Mouse (Mus musculus) liver, postnatal 0 days (tissue): Measurements from ENCODE around the gene AC109138.7. TPM values are rescaled to one million over a fixed set of nuclear protein-coding genes. Genes with fewer than 3 reads are reported as not detected.

Source experiments
- ATAC-seq: fragments of 200-750 bp; cut with Nextera tagmentation; 2 replicates; pipeline ENCODE4 v1.8.0; 2017; ENCODE audit warnings: mild to moderate bottlenecking, moderate library complexity
- DNase-seq: peaks from one replicate; pipeline ENCODE4 v3.0.0-alpha.2; 2016
- H3K27ac ChIP-seq: fragments of 300-500 bp; sonication (generic); 2 replicates; pipeline ENCODE4 v1.5.1; 2014; ENCODE audit warnings: antibody characterized with exemption, moderate library complexity, mild to moderate bottlenecking, low read depth
- H3K27me3 ChIP-seq: fragments of 300-500 bp; sonication (generic); 2 replicates; pipeline ENCODE4 v1.6.1; 2014; ENCODE audit warnings: low read length, control low read depth, mixed read lengths; ENCODE audit not compliant: insufficient read depth
- H3K36me3 ChIP-seq: fragments of 300-500 bp; sonication (generic); replicated peaks from 2 replicates; pipeline ENCODE4 v1.6.1; 2014; ENCODE audit warnings: mild to moderate bottlenecking, control low read depth, low read length, moderate library complexity, mixed read lengths; ENCODE audit not compliant: insufficient read depth
- H3K4me1 ChIP-seq: fragments of 300-500 bp; sonication (generic); 2 replicates; pipeline ENCODE4 v1.6.1; 2014; ENCODE audit warnings: antibody characterized with exemption, mild to moderate bottlenecking, control low read depth; ENCODE audit not compliant: insufficient read depth
- H3K4me2 ChIP-seq: fragments of 300-500 bp; sonication (generic); 2 replicates; pipeline ENCODE4 v1.6.1; 2014; ENCODE audit warnings: low read depth, mild to moderate bottlenecking, low read length, moderate library complexity, mixed read lengths
- H3K4me3 ChIP-seq: fragments of 300-500 bp; sonication (generic); 2 replicates; pipeline ENCODE4 v1.5.1; 2014; ENCODE audit warnings: low read depth, low read length
- H3K9ac ChIP-seq: fragments of 300-500 bp; sonication (generic); replicated peaks from 2 replicates; pipeline ENCODE4 v1.6.1; 2014; ENCODE audit warnings: mild to moderate bottlenecking, moderate library complexity
- H3K9me3 ChIP-seq: fragments of 300-500 bp; sonication (generic); 2 replicates; pipeline ENCODE4 v1.6.1; 2016; ENCODE audit warnings: mild to moderate bottlenecking, control low read depth, low read length, mixed read lengths
- CTCF ChIP-seq: sonication (generic); IDR thresholded peaks from 2 replicates; pipeline ENCODE4 v1.5.1; 2016; ENCODE audit warnings: antibody characterized with exemption, low read depth
- EP300 ChIP-seq: IDR thresholded peaks from 2 replicates; pipeline ENCODE4 v1.6.1; 2016; ENCODE audit warnings: antibody characterized with exemption, low read depth, mild to moderate bottlenecking
- WGBS: fragments of 180-500 bp; shearing (Covaris S2); extraction: QIAGEN DNeasy Blood & Tissue Kit; methylation state at CpG from one replicate; pipeline ENCODE4 v1.1.7; 2014; ENCODE audit not compliant: insufficient replicate concordance; 5-methylcytosine and 5-hydroxymethylcytosine counted together
- polyA plus RNA-seq: library from polyadenylated mRNA; unstranded; fragments of >200 nt; fragmentation: Nextera tagmentation; extraction: Ambion mirVana; gene quantifications from 2 replicates; pipeline ENCODE4 v1.2.1, GENCODE M21; 2015

The AC109138.7 gene
- polyA plus RNA-seq, 1 experiment from 2014 or later: not detected

DNA sequence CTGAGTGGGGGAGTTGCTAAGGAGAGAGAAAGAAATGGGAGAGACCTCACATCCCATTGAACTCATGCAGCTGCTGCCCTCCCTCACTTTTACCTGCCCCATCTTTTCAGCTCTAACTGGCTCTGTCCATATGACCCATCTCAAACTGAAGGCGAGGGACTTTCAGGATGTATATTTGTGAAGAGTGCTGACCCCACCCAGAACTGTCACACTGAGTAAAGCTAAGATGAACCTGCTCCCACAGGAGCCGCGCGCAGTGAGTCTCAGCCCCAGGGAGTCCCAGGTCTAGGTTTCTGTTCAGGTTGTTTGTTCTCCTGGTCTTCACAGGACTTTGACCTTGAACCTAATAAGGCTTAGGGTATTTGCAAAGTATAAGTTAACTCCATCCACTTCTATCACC is 14.7 kb downstream of the AC109138.7 start:
- Histone ChIP-seq H3K36me3 (no peaks in the 10 kb centered on the region), H3K4me2 (no peak overlapping the region), H3K4me1 (peaks cover 35% of the 10 kb centered on the region), H3K27ac (no peak overlapping the region), H3K27me3 (no peaks in the 10 kb centered on the region), H3K9ac (no peak overlapping the region), H3K9me3 (no peaks in the 10 kb centered on the region), H3K4me3 (no peak overlapping the region)
- TF ChIP-seq CTCF (no peak), EP300 (no peak)
- ATAC-seq (no peak), DNase-seq (no peak)
- WGBS: 75% methylated on average over 4 of the region's 4 CpGs

DNA sequence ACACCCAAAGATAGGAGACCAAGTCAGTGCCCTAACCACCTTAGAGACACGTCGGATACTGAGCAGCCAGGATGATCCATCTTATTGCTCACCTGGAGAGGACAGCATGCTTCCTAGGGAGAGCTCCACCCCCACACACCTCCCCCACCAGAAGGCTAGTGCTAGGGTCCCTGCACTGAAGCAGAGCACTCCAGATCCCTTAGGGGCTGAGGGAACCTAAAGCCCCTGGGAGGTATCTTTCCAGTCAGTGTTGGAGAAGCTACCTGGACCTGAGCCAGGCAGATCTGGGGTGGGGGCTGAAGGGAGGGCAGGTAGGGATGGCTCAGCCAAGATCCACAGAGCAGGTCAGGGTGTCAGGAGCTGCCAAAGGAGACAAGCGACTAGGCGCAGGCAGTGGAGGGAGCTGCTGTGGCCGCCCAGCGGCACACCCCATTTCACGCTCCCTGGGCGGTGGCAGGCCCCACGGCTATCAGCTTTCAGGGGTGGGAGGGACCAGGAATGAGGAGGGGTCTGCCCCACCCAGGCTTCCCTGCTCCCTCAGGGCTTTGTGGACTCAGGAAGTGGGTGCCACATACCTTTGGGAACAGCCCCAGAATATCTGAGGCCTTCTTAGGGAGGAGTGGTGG is 15.4 kb downstream of the AC109138.7 start:
- TF ChIP-seq EP300 (no peak), CTCF (no peak)
- Histone ChIP-seq H3K4me3 (no peak overlapping the region), H3K4me2 (no peak overlapping the region), H3K36me3 (no peaks in the 10 kb centered on the region), H3K9me3 (no peaks in the 10 kb centered on the region), H3K27ac (no peak overlapping the region), H3K9ac (no peak overlapping the region), H3K27me3 (no peaks in the 10 kb centered on the region), H3K4me1 (peaks cover 35% of the 10 kb centered on the region)
- WGBS: 61% methylated on average over 9 of the region's 9 CpGs
- DNase-seq (no peak), ATAC-seq (no peak)

GRCm38 (mm10) chr19:4230415-4230814 is 16.3 kb downstream of the AC109138.7 start:
- no peak overlapping the region for H3K4me2 ChIP-seq
- H3K9me3 ChIP-seq: no peaks in the 10 kb centered on the region
- H3K4me3 ChIP-seq: no peak overlapping the region
- ATAC-seq (no peak), DNase-seq (no peak)
- H3K36me3 ChIP-seq: no peaks in the 10 kb centered on the region
- H3K27ac ChIP-seq: peak overlapping the region; percentile 97
- 67% methylated on average over 8 of the region's 8 CpGs for WGBS
- no peak for TF ChIP-seq CTCF
- TF ChIP-seq EP300: no peak
- no peak overlapping the region for H3K9ac ChIP-seq
- H3K27me3 ChIP-seq: no peaks in the 10 kb centered on the region
- peaks cover 35% of the 10 kb centered on the region for H3K4me1 ChIP-seq

- peak; percentile 57; the same call in 1 of the 2 replicates for TF ChIP-seq EP300
- TF ChIP-seq CTCF: 0 out of 2 replicates have a peak, but pooled peaks have one; percentile 5
- peak within 1 kb of the TSS; percentile 97 for H3K27ac ChIP-seq
- H3K4me1 ChIP-seq: peaks cover 35% of the 10 kb centered on the region
- DNase-seq (peak; percentile 96), ATAC-seq (peak; percentile 91)
- H3K4me3 ChIP-seq: peak within 1 kb of the TSS; percentile 56
- H3K27me3 ChIP-seq: no peaks in the 10 kb centered on the region
- 11% methylated on average over 26 of the region's 26 CpGs for WGBS
- H3K9me3 ChIP-seq: no peaks in the 10 kb centered on the region
- H3K4me2 ChIP-seq: peak within 1 kb of the TSS; percentile 73
- peak within 1 kb of the TSS; percentile 64 for H3K9ac ChIP-seq
- no peaks in the 10 kb centered on the region for H3K36me3 ChIP-seq
These were observed 17.4 kb downstream of the AC109138.7 start, which contains the start of gene Pold4 for GRCm38 (mm10) chr19:4231253-4232185. TSS of gene Pold4 (plus strand) at chr19:4231899.

DNA sequence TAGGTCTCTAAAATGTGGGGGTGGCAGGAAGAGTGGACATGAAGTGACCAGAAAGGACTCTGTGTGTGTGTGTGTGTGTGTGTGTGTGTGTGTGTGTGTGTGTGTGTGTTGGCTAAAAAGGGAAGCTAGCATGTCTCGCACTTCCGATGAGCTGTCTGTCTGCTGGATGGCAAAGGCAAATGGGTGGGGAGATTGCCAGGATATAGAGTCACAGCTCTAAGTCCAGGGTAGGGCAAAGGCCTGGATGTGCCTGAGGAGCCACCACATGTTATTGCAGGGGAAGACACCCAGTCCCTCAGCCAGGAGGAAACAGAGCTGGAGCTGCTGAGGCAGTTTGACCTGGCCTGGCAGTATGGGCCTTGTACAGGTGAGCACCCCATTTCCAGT is 18.0 kb downstream of the AC109138.7 start:
- ATAC-seq: peak; percentile 57
- DNase-seq: no peak
- H3K4me1 ChIP-seq: peaks cover 35% of the 10 kb centered on the region

DNA sequence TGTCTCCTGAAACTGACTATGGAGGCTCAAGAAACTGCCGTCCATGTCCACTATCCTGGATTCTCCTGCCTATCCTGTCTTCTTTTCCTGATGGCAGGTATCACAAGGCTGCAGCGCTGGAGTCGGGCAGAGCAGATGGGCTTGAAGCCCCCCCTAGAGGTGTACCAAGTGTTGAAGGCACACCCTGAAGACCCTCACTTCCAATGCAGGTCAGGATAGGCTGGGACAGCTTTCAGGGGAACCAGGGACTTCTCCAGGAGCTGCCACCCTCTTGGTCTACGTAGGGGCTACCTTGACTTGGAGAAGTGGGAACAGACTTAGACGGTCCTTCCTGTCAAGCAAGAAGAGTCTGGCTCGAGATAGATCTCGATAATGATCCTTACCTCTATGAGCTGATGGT is 18.5 kb downstream of the AC109138.7 start:
- no peak for ATAC-seq
- Histone ChIP-seq H3K9me3 (no peaks in the 10 kb centered on the region), H3K27ac (peak overlapping the region; percentile 97), H3K4me1 (peaks cover 32% of the 10 kb centered on the region), H3K9ac (peak overlapping the region; percentile 64; the same call in 1 of the 2 replicates), H3K4me3 (peak overlapping the region; percentile 56; the same call in 1 of the 2 replicates), H3K27me3 (no peaks in the 10 kb centered on the region), H3K36me3 (no peaks in the 10 kb centered on the region), H3K4me2 (peak overlapping the region; percentile 73)
- TF ChIP-seq EP300 (no peak), CTCF (no peak)
- WGBS: 77% methylated on average over 7 of the region's 7 CpGs
- no peak for DNase-seq

More for the DNA sequence above, 18.0 kb downstream of the AC109138.7 start:
- no peaks in the 10 kb centered on the region for H3K9me3 ChIP-seq
- no peaks in the 10 kb centered on the region for H3K36me3 ChIP-seq
- 7% methylated on average over 2 of the region's 2 CpGs for WGBS
- peak overlapping the region; percentile 56 for H3K4me3 ChIP-seq
- TF ChIP-seq CTCF: no peak
- no peak for TF ChIP-seq EP300
- H3K27ac ChIP-seq: peak overlapping the region; percentile 97
- H3K4me2 ChIP-seq: peak overlapping the region; percentile 73
- no peaks in the 10 kb centered on the region for H3K27me3 ChIP-seq
- peak overlapping the region; percentile 64 for H3K9ac ChIP-seq
